Mouse (Mus musculus) forebrain, embryonic 13.5 days (tissue): Measurements from ENCODE around the gene 4930432M17Rik. TPM values are rescaled to one million over a fixed set of nuclear protein-coding genes. Genes with fewer than 3 reads are reported as not detected.

Experiments
- ATAC-seq: fragments of 200-750 bp; cut with Nextera tagmentation; 2 replicates; pipeline ENCODE4 v1.8.0; 2017
- H3K27ac ChIP-seq: fragments of 300-500 bp; sonication (generic); 2 replicates; pipeline ENCODE4 v1.5.1; 2015; ENCODE audit warnings: inconsistent platforms, mild to moderate bottlenecking, moderate library complexity
- H3K27me3 ChIP-seq: fragments of 300-500 bp; sonication (generic); 2 replicates; pipeline ENCODE4 v1.6.1; 2015; ENCODE audit warnings: mild to moderate bottlenecking, inconsistent platforms
- H3K36me3 ChIP-seq: fragments of 300-500 bp; sonication (generic); 2 replicates; pipeline ENCODE4 v1.6.1; 2015; ENCODE audit warnings: mild to moderate bottlenecking, inconsistent platforms; ENCODE audit not compliant: poor library complexity, severe bottlenecking
- H3K4me1 ChIP-seq: fragments of 300-500 bp; sonication (generic); 2 replicates; pipeline ENCODE4 v1.6.1; 2015; ENCODE audit warnings: inconsistent platforms
- H3K4me2 ChIP-seq: fragments of 300-500 bp; sonication (generic); 2 replicates; pipeline ENCODE4 v1.6.1; 2015; ENCODE audit warnings: inconsistent platforms, mild to moderate bottlenecking, moderate library complexity
- H3K4me3 ChIP-seq: fragments of 300-500 bp; sonication (generic); 2 replicates; pipeline ENCODE4 v1.5.1; 2015; ENCODE audit warnings: mild to moderate bottlenecking, inconsistent platforms
- H3K9ac ChIP-seq: fragments of 300-500 bp; sonication (generic); 2 replicates; pipeline ENCODE4 v1.6.1; 2015; ENCODE audit warnings: mild to moderate bottlenecking, inconsistent platforms
- H3K9me3 ChIP-seq: fragments of 300-500 bp; sonication (generic); replicated peaks from 2 replicates; pipeline ENCODE4 v1.6.1; 2016; ENCODE audit warnings: inconsistent platforms
- WGBS: fragments of 180-500 bp; shearing (Covaris S2); methylation state at CpG from one replicate; pipeline ENCODE4 v1.1.7; 2015; 5-methylcytosine and 5-hydroxymethylcytosine counted together
- polyA plus RNA-seq: library from polyadenylated mRNA; unstranded; fragments of >200 nt; fragmentation: Nextera tagmentation; extraction: Ambion mirVana; gene quantifications from 2 replicates; pipeline ENCODE4 v1.2.1, GENCODE M21; 2015

Gene 4930432M17Rik
- polyA plus RNA-seq: not detected in 2 replicates

DNA sequence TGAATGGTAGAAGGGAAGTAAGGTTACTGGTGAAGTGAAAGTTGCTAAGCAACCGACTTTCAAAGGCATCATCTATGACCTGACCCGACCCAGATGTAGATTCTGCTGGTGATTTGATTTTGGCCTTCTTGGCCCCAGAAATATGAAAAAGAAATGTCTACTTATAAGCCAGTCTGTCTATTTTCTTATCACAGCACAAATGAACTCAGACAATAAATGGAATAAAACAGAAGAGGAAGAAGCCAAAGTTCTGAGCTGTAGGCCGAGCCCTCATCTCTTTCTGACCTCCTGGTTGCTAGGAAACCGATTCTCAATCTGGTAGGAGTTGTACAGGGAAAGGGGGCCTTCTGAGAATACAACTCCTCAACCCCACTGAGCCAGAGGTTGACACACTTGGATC is at the start of gene 4930432M17Rik:
Gene 4930432M17Rik, plus strand, starts transcription at position 301 of the 400 bp plus-strand sequence.
- Histone ChIP-seq H3K27me3 (no peaks in the 10 kb centered on the region), H3K4me1 (no peaks in the 10 kb centered on the region), H3K9ac (no peak within 1 kb of the TSS), H3K4me3 (no peak within 1 kb of the TSS), H3K9me3 (no peaks in the 10 kb centered on the region), H3K27ac (no peak within 1 kb of the TSS), H3K36me3 (no peaks in the 10 kb centered on the region), H3K4me2 (no peak within 1 kb of the TSS)
- 83% methylated on average over 4 of the region's 4 CpGs for WGBS
- ATAC-seq: no peak

DNA sequence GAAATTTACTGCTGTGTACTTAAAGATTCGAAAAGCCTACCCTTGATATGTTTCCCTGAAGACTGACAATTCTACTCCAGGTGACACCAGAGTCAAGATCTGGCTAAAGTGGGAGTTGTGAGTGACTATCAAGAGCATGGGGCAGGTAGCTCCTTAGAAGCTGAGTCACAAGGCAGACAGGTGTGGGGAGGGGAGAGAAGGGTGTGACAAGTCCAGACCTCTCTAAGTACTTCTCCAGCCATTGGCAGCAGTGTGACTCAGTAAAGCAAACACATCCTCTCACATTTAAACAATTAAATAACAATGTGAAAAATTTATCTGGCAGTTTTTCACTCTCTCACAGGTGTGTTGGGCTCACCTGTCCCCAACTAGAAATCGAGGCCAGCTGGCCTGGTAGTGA is 44.9 kb upstream of the 4930432M17Rik start:
- Histone ChIP-seq H3K9ac (no peak overlapping the region), H3K4me2 (no peak overlapping the region), H3K9me3 (no peaks in the 10 kb centered on the region), H3K27ac (no peak overlapping the region), H3K4me1 (no peaks in the 10 kb centered on the region), H3K36me3 (no peaks in the 10 kb centered on the region), H3K4me3 (no peak overlapping the region), H3K27me3 (no peaks in the 10 kb centered on the region)
- 66% methylated on average over 2 of the region's 2 CpGs for WGBS
- ATAC-seq: no peak

DNA sequence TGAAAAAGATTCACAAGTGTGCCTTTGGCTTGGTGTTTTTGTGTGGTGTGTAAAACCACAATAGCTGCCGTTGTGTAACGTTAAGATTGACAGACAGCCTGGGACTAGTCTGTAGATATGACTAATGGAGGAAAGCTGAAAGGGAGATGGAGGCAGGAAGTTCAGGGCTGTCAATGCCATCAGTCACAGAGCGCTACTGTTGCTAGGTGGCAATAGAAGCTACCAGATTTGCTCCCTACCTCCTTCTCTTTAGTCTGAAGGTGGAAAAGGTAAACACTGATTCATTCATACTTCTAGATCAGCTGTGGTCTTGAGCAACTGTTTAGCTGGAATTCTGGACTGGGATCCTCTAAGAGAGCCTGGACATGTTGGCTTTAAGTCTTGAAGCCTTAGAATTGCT is 44.3 kb upstream of the 4930432M17Rik start:
- H3K27ac ChIP-seq: no peak overlapping the region
- no peaks in the 10 kb centered on the region for H3K36me3 ChIP-seq
- H3K4me3 ChIP-seq: no peak overlapping the region
- 92% methylated on average over 3 of the region's 3 CpGs for WGBS
- no peaks in the 10 kb centered on the region for H3K9me3 ChIP-seq
- no peaks in the 10 kb centered on the region for H3K4me1 ChIP-seq
- no peaks in the 10 kb centered on the region for H3K27me3 ChIP-seq
- H3K9ac ChIP-seq: no peak overlapping the region
- H3K4me2 ChIP-seq: no peak overlapping the region
- ATAC-seq: no peak

DNA sequence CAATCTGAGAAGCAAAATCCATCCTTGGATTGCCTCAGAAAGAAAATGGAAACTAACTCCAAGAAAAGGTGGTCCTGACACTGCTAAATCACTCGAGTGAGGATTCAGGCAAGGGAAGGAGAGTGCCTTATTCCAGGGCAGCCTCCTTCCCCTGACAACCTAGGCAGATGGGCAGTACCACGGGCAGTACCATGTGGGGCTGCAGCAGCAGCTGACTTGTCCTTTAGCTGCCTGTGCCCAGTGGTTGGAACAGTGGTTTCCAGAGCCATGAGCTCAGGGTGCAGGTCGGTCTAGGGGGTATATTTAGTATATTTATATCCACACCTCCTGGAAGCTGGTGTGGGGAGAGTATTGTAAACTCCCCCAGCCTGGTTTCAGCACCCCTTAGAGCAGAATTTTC is 42.3 kb upstream of the 4930432M17Rik start:
- no peak for ATAC-seq
- no peaks in the 10 kb centered on the region for H3K36me3 ChIP-seq
- WGBS: 61% methylated on average over 3 of the region's 3 CpGs

DNA sequence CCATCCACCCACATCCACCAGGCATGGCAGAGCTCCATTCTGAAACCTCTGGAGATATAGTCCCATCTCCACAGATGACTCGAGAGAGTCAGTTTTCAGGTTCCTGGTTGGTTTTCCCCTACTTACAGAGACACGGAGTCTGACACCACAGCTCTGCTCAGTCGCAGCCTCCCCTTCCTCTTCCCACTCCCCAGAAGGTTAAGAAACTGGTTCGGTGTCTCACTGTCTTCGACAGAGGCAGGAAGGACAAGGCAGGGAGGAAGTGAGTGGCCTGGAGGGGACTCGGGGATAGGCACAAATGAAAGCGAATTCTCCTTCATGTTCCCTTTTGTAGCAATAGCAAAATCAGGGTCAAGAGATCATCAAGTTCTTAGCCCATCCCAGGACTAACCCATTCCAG is 39.9 kb upstream of the 4930432M17Rik start:
- Histone ChIP-seq H3K4me2 (no peak overlapping the region), H3K27ac (no peak overlapping the region), H3K27me3 (no peaks in the 10 kb centered on the region), H3K4me3 (no peak overlapping the region), H3K9me3 (no peaks in the 10 kb centered on the region), H3K4me1 (no peaks in the 10 kb centered on the region), H3K9ac (no peak overlapping the region), H3K36me3 (no peaks in the 10 kb centered on the region)
- no peak for ATAC-seq
- WGBS: 86% methylated on average over 7 of the region's 7 CpGs

More for the DNA sequence above, 42.3 kb upstream of the 4930432M17Rik start:
- Histone ChIP-seq H3K9me3 (no peaks in the 10 kb centered on the region), H3K9ac (no peak overlapping the region), H3K27ac (no peak overlapping the region), H3K4me1 (no peaks in the 10 kb centered on the region), H3K4me2 (no peak overlapping the region), H3K27me3 (no peaks in the 10 kb centered on the region), H3K4me3 (no peak overlapping the region)

DNA sequence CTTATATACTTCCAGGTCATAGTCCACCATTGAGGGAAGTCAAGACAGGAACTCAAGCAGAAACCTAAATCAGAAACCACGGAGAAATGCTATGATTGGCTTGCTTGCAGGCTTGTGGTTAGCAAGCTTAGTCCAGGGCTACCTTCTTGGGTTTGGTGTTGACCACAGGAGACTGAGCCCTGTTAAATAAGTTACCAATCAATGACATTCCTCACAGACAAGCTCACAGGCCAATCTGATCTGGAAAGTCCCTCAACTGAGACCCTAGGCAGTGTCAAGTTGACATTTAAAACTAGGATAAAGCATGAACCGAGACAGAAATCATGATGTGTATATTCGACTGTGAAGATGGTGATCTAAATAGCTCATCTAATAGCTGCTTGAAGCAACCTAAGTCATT is 35.6 kb upstream of the 4930432M17Rik start:
- ATAC-seq: no peak
- no peak overlapping the region for H3K4me2 ChIP-seq
- no peak overlapping the region for H3K9ac ChIP-seq
- H3K27me3 ChIP-seq: no peaks in the 10 kb centered on the region
- H3K36me3 ChIP-seq: no peaks in the 10 kb centered on the region
- H3K4me1 ChIP-seq: no peaks in the 10 kb centered on the region
- WGBS: 89% methylated on average over 3 of the region's 3 CpGs
- no peak overlapping the region for H3K27ac ChIP-seq
- no peak overlapping the region for H3K4me3 ChIP-seq
- no peaks in the 10 kb centered on the region for H3K9me3 ChIP-seq

DNA sequence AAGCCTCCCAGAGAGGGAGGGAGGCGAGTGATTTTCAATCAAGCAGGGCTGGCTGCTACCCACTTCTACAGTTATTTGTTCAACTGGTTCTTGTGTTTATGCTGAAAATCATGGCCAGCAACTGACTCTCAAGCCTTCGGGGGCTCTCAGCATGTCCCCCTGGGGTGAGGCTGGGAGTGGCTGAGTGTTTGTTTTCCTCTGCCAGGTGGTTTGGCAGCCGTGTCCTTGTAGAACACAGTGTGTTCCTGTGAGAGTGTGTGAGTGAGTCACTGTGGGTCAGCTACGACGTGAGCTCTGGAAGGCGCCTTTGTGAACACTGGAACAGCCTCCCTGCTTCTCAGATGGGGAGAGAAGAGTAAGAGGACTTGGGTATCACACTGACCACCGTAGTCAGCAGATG is 35.1 kb upstream of the 4930432M17Rik start:
- Histone ChIP-seq H3K9ac (no peak overlapping the region), H3K27me3 (no peaks in the 10 kb centered on the region), H3K27ac (no peak overlapping the region), H3K36me3 (no peaks in the 10 kb centered on the region), H3K9me3 (no peaks in the 10 kb centered on the region), H3K4me1 (no peaks in the 10 kb centered on the region), H3K4me2 (no peak overlapping the region), H3K4me3 (no peak overlapping the region)
- no peak for ATAC-seq
- WGBS: 70% methylated on average over 7 of the region's 7 CpGs

DNA sequence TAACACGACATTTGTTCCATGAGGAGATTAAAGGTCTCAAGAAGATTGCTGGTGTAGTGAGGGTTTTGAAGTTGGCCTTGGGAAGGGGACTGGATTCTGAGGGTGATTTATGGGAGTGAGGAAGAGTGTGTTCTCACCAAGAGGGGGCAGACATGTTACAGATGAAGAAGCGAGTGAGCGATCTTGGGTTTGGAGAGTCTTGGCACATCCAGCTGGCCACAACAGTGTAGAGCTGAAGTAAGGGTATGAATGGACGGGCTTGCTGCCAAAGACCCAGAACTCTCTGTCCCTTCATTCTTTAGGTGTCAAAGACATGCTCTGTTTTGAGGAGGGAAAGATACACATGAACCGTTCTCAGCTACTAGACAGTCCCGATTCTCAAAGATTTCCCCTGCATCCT is 34.2 kb upstream of the 4930432M17Rik start:
- Histone ChIP-seq H3K4me2 (no peak overlapping the region), H3K27ac (no peak overlapping the region), H3K4me1 (no peaks in the 10 kb centered on the region), H3K9me3 (no peaks in the 10 kb centered on the region), H3K9ac (no peak overlapping the region), H3K27me3 (no peaks in the 10 kb centered on the region), H3K4me3 (no peak overlapping the region), H3K36me3 (no peaks in the 10 kb centered on the region)
- WGBS: 73% methylated on average over 6 of the region's 6 CpGs
- peak; percentile 63; the same call in 1 of the 2 replicates for ATAC-seq

DNA sequence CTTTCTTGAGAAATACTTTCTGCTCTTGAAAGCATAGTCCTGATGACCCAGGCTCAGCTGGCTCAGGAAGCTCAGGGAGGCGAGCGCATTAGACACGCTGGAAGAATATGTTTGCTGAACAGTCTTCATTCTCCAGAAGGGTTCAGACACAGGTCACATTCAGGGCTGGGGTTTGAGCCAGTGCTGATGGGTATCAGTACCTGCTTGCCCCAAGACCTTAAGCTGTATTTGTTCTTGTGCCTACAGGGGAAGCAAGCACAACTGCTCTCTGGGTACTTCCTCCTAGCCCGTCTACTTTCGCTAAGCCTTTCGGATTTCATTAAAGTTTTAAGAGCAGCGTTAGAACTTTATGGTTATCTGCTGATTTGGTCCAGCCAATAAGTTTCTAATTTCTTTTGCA is 33.8 kb upstream of the 4930432M17Rik start:
- WGBS: 93% methylated on average over 7 of the region's 7 CpGs
- Histone ChIP-seq H3K9ac (no peak overlapping the region), H3K9me3 (no peaks in the 10 kb centered on the region), H3K4me2 (no peak overlapping the region), H3K4me1 (no peaks in the 10 kb centered on the region), H3K27me3 (no peaks in the 10 kb centered on the region), H3K4me3 (no peak overlapping the region), H3K27ac (no peak overlapping the region), H3K36me3 (no peaks in the 10 kb centered on the region)
- no peak for ATAC-seq

DNA sequence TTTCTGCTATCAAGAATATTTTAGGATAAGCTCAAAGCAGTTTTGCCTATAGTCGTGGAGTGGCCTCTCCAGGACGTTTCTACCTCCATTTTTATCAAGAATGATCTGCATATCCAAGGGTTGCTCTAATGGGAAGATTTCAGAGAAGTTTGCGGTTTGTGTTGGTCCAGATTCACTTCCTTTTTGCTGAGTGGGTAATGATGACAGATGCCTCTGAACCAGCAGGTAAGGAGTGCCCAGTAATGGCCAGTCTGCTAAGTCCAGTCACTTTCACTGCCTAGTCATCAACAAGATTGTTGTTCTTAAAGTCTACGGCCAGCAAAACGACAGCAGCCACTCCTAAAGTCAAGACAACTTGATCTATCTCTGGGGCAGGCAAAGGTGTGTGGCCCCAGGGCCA is 32.8 kb upstream of the 4930432M17Rik start:
- H3K9me3 ChIP-seq: no peaks in the 10 kb centered on the region
- 84% methylated on average over 5 of the region's 5 CpGs for WGBS
- no peak overlapping the region for H3K27ac ChIP-seq
- H3K4me3 ChIP-seq: no peak overlapping the region
- no peaks in the 10 kb centered on the region for H3K27me3 ChIP-seq
- no peak for ATAC-seq
- H3K4me1 ChIP-seq: no peaks in the 10 kb centered on the region
- no peaks in the 10 kb centered on the region for H3K36me3 ChIP-seq
- no peak overlapping the region for H3K4me2 ChIP-seq
- no peak overlapping the region for H3K9ac ChIP-seq

DNA sequence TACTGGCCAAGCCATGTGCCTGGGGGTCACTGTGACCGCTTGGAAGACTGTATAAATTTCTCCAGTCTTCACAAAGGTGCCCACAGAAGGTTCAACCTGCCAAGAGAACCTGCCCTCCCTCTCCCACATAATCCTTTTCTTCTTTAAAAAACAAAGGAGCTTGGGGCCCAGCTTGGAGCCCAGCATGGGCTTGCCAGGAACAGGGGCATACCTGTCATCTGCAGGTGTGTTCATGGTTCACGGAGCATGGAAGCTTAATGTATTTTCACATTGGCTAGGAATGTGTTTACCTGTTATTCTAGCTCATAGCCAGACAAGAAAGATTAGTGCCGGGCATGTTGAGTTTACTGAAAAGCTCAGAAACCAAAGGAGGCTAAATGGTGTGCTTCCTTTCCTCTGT is 32.3 kb upstream of the 4930432M17Rik start:
- H3K4me1 ChIP-seq: no peaks in the 10 kb centered on the region
- no peak overlapping the region for H3K4me3 ChIP-seq
- H3K4me2 ChIP-seq: no peak overlapping the region
- no peaks in the 10 kb centered on the region for H3K36me3 ChIP-seq
- H3K27ac ChIP-seq: no peak overlapping the region
- ATAC-seq: no peak
- WGBS: 85% methylated on average over 3 of the region's 3 CpGs
- H3K27me3 ChIP-seq: no peaks in the 10 kb centered on the region
- H3K9me3 ChIP-seq: no peaks in the 10 kb centered on the region
- no peak overlapping the region for H3K9ac ChIP-seq

DNA sequence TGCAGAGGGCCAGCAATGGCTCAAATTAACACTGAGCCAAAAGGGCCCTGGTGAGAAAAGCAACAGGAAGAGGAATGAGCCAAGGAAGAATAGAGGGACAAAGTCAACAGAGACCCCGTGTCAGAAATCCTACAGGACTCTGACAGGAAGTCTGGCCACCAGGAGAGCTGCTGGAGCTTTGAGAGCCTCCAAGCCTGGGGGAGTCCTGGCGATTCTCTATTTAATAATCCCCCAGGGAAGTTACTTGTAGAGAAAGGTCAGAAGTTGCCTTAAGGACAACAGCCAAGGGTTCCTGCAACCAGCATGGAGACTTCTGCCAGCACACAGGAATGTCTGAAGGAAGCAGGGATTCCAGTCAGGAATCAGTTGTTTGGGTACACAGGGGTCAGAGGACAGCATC is 30.0 kb upstream of the 4930432M17Rik start:
- H3K27me3 ChIP-seq: no peaks in the 10 kb centered on the region
- H3K9ac ChIP-seq: no peak overlapping the region
- 74% methylated on average over 2 of the region's 2 CpGs for WGBS
- no peaks in the 10 kb centered on the region for H3K4me1 ChIP-seq
- no peaks in the 10 kb centered on the region for H3K9me3 ChIP-seq
- no peak for ATAC-seq
- H3K4me2 ChIP-seq: no peak overlapping the region
- no peaks in the 10 kb centered on the region for H3K36me3 ChIP-seq
- no peak overlapping the region for H3K4me3 ChIP-seq
- H3K27ac ChIP-seq: no peak overlapping the region

DNA sequence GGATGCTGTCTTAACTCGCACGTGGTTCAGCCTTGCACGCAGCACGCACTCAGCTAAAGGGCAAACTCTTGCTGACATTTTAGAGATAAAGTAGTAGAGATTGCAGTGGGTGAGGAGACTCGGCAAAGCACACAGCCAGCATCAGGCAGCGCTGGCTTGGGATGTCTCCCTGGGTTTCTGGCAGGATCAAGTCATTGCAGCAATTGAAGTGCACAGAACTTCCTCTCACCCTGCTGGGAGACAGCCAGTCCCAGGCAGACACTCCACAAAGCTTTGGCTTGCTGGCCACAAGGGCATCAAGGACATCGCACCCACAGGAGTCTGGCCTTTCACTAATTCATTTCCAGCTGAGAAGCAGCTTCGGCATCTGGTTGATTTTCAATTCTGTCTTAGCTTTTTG is 27.3 kb upstream of the 4930432M17Rik start:
- Histone ChIP-seq H3K4me1 (no peaks in the 10 kb centered on the region), H3K4me2 (no peak overlapping the region), H3K27me3 (no peaks in the 10 kb centered on the region), H3K9me3 (no peaks in the 10 kb centered on the region), H3K4me3 (no peak overlapping the region), H3K27ac (no peak overlapping the region), H3K9ac (no peak overlapping the region), H3K36me3 (no peaks in the 10 kb centered on the region)
- 85% methylated on average over 8 of the region's 8 CpGs for WGBS
- no peak for ATAC-seq
